Mouse (Mus musculus): Measurements from ENCODE around the gene Tfap2a.

DNA sequence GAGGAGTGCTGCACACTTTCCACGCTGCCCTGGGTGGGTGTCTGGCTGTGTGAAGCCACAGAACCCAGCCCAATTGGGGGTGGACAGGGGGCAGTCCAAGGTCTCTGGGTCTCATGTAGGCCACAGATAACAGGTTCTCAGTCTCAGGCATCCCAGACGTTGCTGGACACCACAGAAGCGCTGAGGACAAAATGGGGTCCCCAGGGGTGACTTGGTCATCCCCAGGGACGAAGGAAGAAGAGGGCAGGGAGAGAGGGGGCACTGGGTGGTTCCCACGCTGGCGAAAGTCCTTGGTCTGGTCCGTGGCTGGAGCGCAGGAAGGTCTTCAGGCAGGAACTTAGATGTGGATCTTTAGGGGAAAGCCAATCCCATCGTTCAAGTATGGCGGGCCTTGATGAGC lies 13.7 kb upstream of the Tfap2a start:
- TF ChIP-seq MAFK (IDR thresholded peaks at IDR 0.05; ENCODE audit: insufficient read depth, low read depth, low read length) (no peak), CHD2 (IDR thresholded peaks at IDR 0.05; ENCODE audit: low read depth, low read length) (no peak), ZNF384 (IDR thresholded peaks at IDR 0.05; ENCODE audit: low read depth, low read length) (no peak), HCFC1 (IDR thresholded peaks at IDR 0.05; ENCODE audit: borderline replicate concordance, insufficient read depth, low read length) (no peak), ZC3H11A (IDR thresholded peaks at IDR 0.05; ENCODE audit: borderline replicate concordance, low read depth, low read length) (no peak)
